Mouse (Mus musculus) MEL (cell line): ENCODE results near the gene Nprl3. TPM values are rescaled to one million over a fixed set of nuclear protein-coding genes. Genes with fewer than 3 reads are reported as not detected.
A peak's percentile ranks its signal among the peaks of the same experiment; 100 is the strongest.

Source experiments
- DNase-seq: peaks from one replicate; pipeline ENCODE4 v3.0.0; 2011; ENCODE audit warnings: low read depth, low spot score
- H3K27ac ChIP-seq: 2 replicates; pipeline ENCODE4 v1.5.1; 2012; ENCODE audit warnings: low read depth, mild to moderate bottlenecking, control low read depth, low read length, moderate library complexity; ENCODE audit not compliant: control insufficient read depth
- H3K27me3 ChIP-seq, 2 experiments: fragments of 150-350 bp in 1 of 2; sonication (generic) in 1 of 2; 2 replicates each; pipeline ENCODE4 v1.6.1; 2012; ENCODE audit warnings: low read length in 2 of 2, mild to moderate bottlenecking in 2 of 2, improper control_type of control experiment in 1 of 2, moderate library complexity in 1 of 2; ENCODE audit not compliant: insufficient read depth in 2 of 2, control insufficient read depth in 1 of 2
- H3K36me3 ChIP-seq, 2 experiments: 2 replicates each; pipeline ENCODE4 v1.6.1; 2012 to 2014; ENCODE audit warnings: low read length in 2 of 2, improper control_type of control experiment in 1 of 2, inconsistent platforms in 1 of 2, mild to moderate bottlenecking in 1 of 2; ENCODE audit not compliant: insufficient read depth in 2 of 2, control insufficient read depth in 1 of 2
- H3K4me1 ChIP-seq, 2 experiments: fragments of 150-350 bp in 1 of 2; sonication (generic) in 1 of 2; 2 replicates each; pipeline ENCODE4 v1.6.1; 2012; ENCODE audit warnings: low read length in 2 of 2, improper control_type of control experiment in 1 of 2, mild to moderate bottlenecking in 1 of 2; ENCODE audit not compliant: insufficient read depth in 2 of 2, control insufficient read depth in 1 of 2
- H3K4me3 ChIP-seq, 2 experiments: fragments of 150-350 bp in 1 of 2; sonication (generic) in 1 of 2; 2 replicates each; pipeline ENCODE4 v1.5.1; 2012; ENCODE audit warnings: low read depth in 2 of 2, low read length in 2 of 2, mild to moderate bottlenecking in 2 of 2, moderate library complexity in 2 of 2, control low read depth in 1 of 2, improper control_type of control experiment in 1 of 2; ENCODE audit not compliant: control insufficient read depth in 1 of 2, insufficient read depth in 1 of 2
- H3K79me2 ChIP-seq: 2 replicates; pipeline ENCODE4 v1.6.1; 2012; ENCODE audit warnings: mild to moderate bottlenecking, low read length, moderate library complexity; ENCODE audit not compliant: control insufficient read depth, poor library complexity, insufficient read depth
- H3K9ac ChIP-seq: 2 replicates; pipeline ENCODE4 v1.6.1; 2012; ENCODE audit warnings: low read depth, mild to moderate bottlenecking, control low read depth, low read length, moderate library complexity; ENCODE audit not compliant: control insufficient read depth, poor library complexity, severe bottlenecking
- H3K9me3 ChIP-seq: fragments of 150-350 bp; sonication (generic); replicated peaks from 2 replicates; pipeline ENCODE4 v1.6.1; 2012; ENCODE audit warnings: mild to moderate bottlenecking, low read length, improper control_type of control experiment, moderate library complexity; ENCODE audit not compliant: insufficient read depth
- BHLHE40 ChIP-seq: IDR thresholded peaks from 2 replicates; pipeline ENCODE4 v1.6.1; 2012; ENCODE audit warnings: low read depth, mild to moderate bottlenecking, inconsistent platforms, low read length, improper control_type of control experiment, borderline replicate concordance
- CHD1 ChIP-seq: IDR thresholded peaks from 2 replicates; pipeline ENCODE4 v1.6.1; 2012; ENCODE audit warnings: low read depth, mild to moderate bottlenecking, inconsistent platforms, low read length, improper control_type of control experiment
- CHD2 ChIP-seq: IDR thresholded peaks from 2 replicates; pipeline ENCODE4 v1.6.1; 2011; ENCODE audit warnings: low read length, improper control_type of control experiment
- ELF1 ChIP-seq: IDR thresholded peaks from 2 replicates; pipeline ENCODE4 v1.6.1; 2014; ENCODE audit warnings: low read depth, mild to moderate bottlenecking, inconsistent platforms, low read length, improper control_type of control experiment, moderate library complexity
- EP300 ChIP-seq, 2 experiments: IDR thresholded peaks; 2 replicates each; pipeline ENCODE4 v1.6.1; 2011; ENCODE audit warnings: improper control_type of control experiment in 2 of 2, low read length in 2 of 2, low read depth in 1 of 2, mild to moderate bottlenecking in 1 of 2
- GATA1 ChIP-seq: IDR thresholded peaks from 2 replicates; pipeline ENCODE4 v1.6.1; 2011; ENCODE audit warnings: low read depth, low read length, improper control_type of control experiment
- MAFK ChIP-seq: IDR thresholded peaks from 2 replicates; pipeline ENCODE4 v1.6.1; 2011; ENCODE audit warnings: low read depth, mild to moderate bottlenecking, low read length, improper control_type of control experiment, borderline replicate concordance
- MAX ChIP-seq: IDR thresholded peaks from 2 replicates; pipeline ENCODE4 v1.6.1; 2011; ENCODE audit warnings: low read length, improper control_type of control experiment
- MEF2A ChIP-seq: IDR thresholded peaks from 2 replicates; pipeline ENCODE4 v1.6.1; 2014; ENCODE audit warnings: low read depth, mild to moderate bottlenecking, inconsistent platforms, low read length, improper control_type of control experiment; ENCODE audit not compliant: poor library complexity, insufficient replicate concordance, severe bottlenecking; ENCODE audit errors: extremely low read depth
- MYB ChIP-seq: IDR thresholded peaks from 2 replicates; pipeline ENCODE4 v1.6.1; 2011; ENCODE audit warnings: mild to moderate bottlenecking, low read depth, low read length, improper control_type of control experiment
- POLR2A ChIP-seq, 2 experiments: IDR thresholded peaks; 2 replicates each; pipeline ENCODE4 v1.6.1; 2011 to 2012; ENCODE audit warnings: low read length in 2 of 2, mild to moderate bottlenecking in 2 of 2, control low read depth in 1 of 2, improper control_type of control experiment in 1 of 2, low read depth in 1 of 2, moderate library complexity in 1 of 2; ENCODE audit not compliant: control insufficient read depth in 1 of 2, insufficient read depth in 1 of 2, poor library complexity in 1 of 2
- POLR2AphosphoS5 ChIP-seq: IDR thresholded peaks from 2 replicates; pipeline ENCODE4 v1.6.1; 2012; ENCODE audit warnings: low read depth, borderline replicate concordance, mild to moderate bottlenecking, inconsistent platforms, low read length, moderate library complexity, mixed read lengths
- RAD21 ChIP-seq: IDR thresholded peaks from 2 replicates; pipeline ENCODE4 v1.6.1; 2011; ENCODE audit warnings: mild to moderate bottlenecking, low read depth, low read length, improper control_type of control experiment
- SMC3 ChIP-seq: IDR thresholded peaks from 2 replicates; pipeline ENCODE4 v1.6.1; 2011; ENCODE audit warnings: low read depth, low read length, improper control_type of control experiment
- TCF12 ChIP-seq: IDR thresholded peaks from 2 replicates; pipeline ENCODE4 v1.6.1; 2014; ENCODE audit warnings: low read depth, mild to moderate bottlenecking, inconsistent platforms, low read length, improper control_type of control experiment, moderate library complexity
- UBTF ChIP-seq: IDR thresholded peaks from 2 replicates; pipeline ENCODE4 v1.6.1; 2012; ENCODE audit warnings: low read depth, mild to moderate bottlenecking, inconsistent platforms, low read length, improper control_type of control experiment, moderate library complexity, borderline replicate concordance; ENCODE audit not compliant: insufficient read depth
- USF1 ChIP-seq: IDR thresholded peaks from 2 replicates; pipeline ENCODE4 v1.6.1; 2014; ENCODE audit warnings: low read depth, mild to moderate bottlenecking, inconsistent platforms, low read length, improper control_type of control experiment, moderate library complexity
- USF2 ChIP-seq, 2 experiments: IDR thresholded peaks; 2 replicates each; pipeline ENCODE4 v1.6.1; 2011 to 2012; ENCODE audit warnings: improper control_type of control experiment in 2 of 2, low read length in 2 of 2, borderline replicate concordance in 1 of 2, inconsistent platforms in 1 of 2, low read depth in 1 of 2, mild to moderate bottlenecking in 1 of 2; ENCODE audit not compliant: insufficient read depth in 1 of 2
- ZMIZ1 ChIP-seq: IDR thresholded peaks from 2 replicates; pipeline ENCODE4 v1.6.1; 2012; ENCODE audit warnings: low read depth, mild to moderate bottlenecking, inconsistent platforms, low read length, improper control_type of control experiment, moderate library complexity
- ZNF384 ChIP-seq: IDR thresholded peaks from 2 replicates; pipeline ENCODE4 v1.6.1; 2012; ENCODE audit warnings: low read depth, mild to moderate bottlenecking, inconsistent platforms, low read length, improper control_type of control experiment
- polyA plus RNA-seq, 2 experiments: library from polyadenylated mRNA; stranded (reverse) in 1 of 2; unstranded in 1 of 2; fragments of >175 nt in 1 of 2; fragments of >200 nt in 1 of 2; gene quantifications; 2 replicates each; pipeline versions ENCODE4 v1.2.1 to v1.2.4; 2012; ENCODE audit warnings: low replicate concordance in 2 of 2, low read depth in 1 of 2; ENCODE audit not compliant: insufficient read length in 2 of 2, insufficient read depth in 1 of 2, missing spikeins in 1 of 2
- total RNA-seq: library from RNA; depleted of rRNA; stranded (reverse); fragments of 300-350 nt; gene quantifications from 2 replicates; pipeline ENCODE4 v1.2.3, GENCODE M21; 2012

Nprl3 gene
- total and polyA plus RNA-seq, 3 experiments: 14.1 to 18.4 TPM; not detected in 1

- H3K27me3 ChIP-seq: peaks cover 0 to 13% of the 10 kb centered on the region in 2 experiments; a peak in 3 of 4 replicates
- TF ChIP-seq TCF12: no peak
- no peak for TF ChIP-seq POLR2AphosphoS5
- no peak for TF ChIP-seq RAD21
- TF ChIP-seq MAX: no peak
- TF ChIP-seq MYB: no peak
- TF ChIP-seq CHD2: no peak
- TF ChIP-seq MAFK: no peak
- TF ChIP-seq SMC3: no peak
- no peak for TF ChIP-seq USF1
- no peak for TF ChIP-seq UBTF
- TF ChIP-seq USF2 (IDR thresholded peaks at IDR 0.05; ENCODE audit: borderline replicate concordance in 1 of 2, insufficient read depth in 1 of 2, low read depth in 1 of 2, low read length in 2 of 2): no peak
- TF ChIP-seq ELF1: no peak
- TF ChIP-seq GATA1: no peak
- TF ChIP-seq POLR2A (IDR thresholded peaks at IDR 0.05; ENCODE audit: control insufficient read depth in 1 of 2, insufficient read depth in 1 of 2, low read depth in 1 of 2, low read length in 2 of 2, poor library complexity in 1 of 2): no peak
- TF ChIP-seq ZNF384: no peak
- TF ChIP-seq CHD1: no peak
- TF ChIP-seq ZMIZ1: no peak
- TF ChIP-seq BHLHE40: no peak
- TF ChIP-seq EP300 (IDR thresholded peaks at IDR 0.05; ENCODE audit: low read depth in 1 of 2, low read length in 2 of 2): no peak
- TF ChIP-seq, all 39 proteins: peak for 0
- no peak overlapping the region for H3K4me3 ChIP-seq
Measured at GRCm38 (mm10) chr11:32316009-32316408, 48.5 kb upstream of the Nprl3 start.

GRCm38 (mm10) chr11:32309928-32310327, 42.4 kb upstream of the Nprl3 start:
- H3K79me2 ChIP-seq: no peaks in the 10 kb centered on the region
- TF ChIP-seq ZMIZ1 (no peak), MEF2A (no peak), GATA1 (no peak), TCF12 (no peak), POLR2AphosphoS5 (no peak), POLR2A (IDR thresholded peaks at IDR 0.05; ENCODE audit: control insufficient read depth in 1 of 2, insufficient read depth in 1 of 2, low read depth in 1 of 2, low read length in 2 of 2, poor library complexity in 1 of 2) (no peak), CHD1 (no peak)
- peaks cover 0 to 3% of the 10 kb centered on the region in 2 experiments; a peak in 2 of 4 replicates for H3K27me3 ChIP-seq
- no peaks in the 10 kb centered on the region for H3K36me3 ChIP-seq
- no peaks in the 10 kb centered on the region for H3K9me3 ChIP-seq
- DNase-seq: peak; percentile 33
- no peak overlapping the region for H3K4me3 ChIP-seq
- no peaks in the 10 kb centered on the region; a peak in 1 of 4 replicates for H3K4me1 ChIP-seq
- no peak overlapping the region for H3K9ac ChIP-seq
- no peak overlapping the region for H3K27ac ChIP-seq

More at GRCm38 (mm10) chr11:32316009-32316408, 48.5 kb upstream of the Nprl3 start:
- Histone ChIP-seq H3K36me3 (no peaks in the 10 kb centered on the region; a peak in 1 of 4 replicates), H3K4me1 (peaks cover 0 to 3% of the 10 kb centered on the region in 2 experiments; a peak in 2 of 4 replicates), H3K79me2 (no peaks in the 10 kb centered on the region), H3K9me3 (no peaks in the 10 kb centered on the region), H3K27ac (no peak overlapping the region), H3K9ac (no peak overlapping the region)
- no peak for DNase-seq
